Mouse (Mus musculus) ES-Bruce4 (cell line): Measurements from ENCODE around the gene Psma1.

Source experiments
- EP300 ChIP-seq: IDR thresholded peaks from 2 replicates; pipeline ENCODE4 v1.6.1; 2011; ENCODE audit warnings: low read depth, low read length; ENCODE audit not compliant: insufficient read depth
- POLR2A ChIP-seq: IDR thresholded peaks from one replicate; pipeline ENCODE4 v1.8.1; 2011; ENCODE audit warnings: low read length; ENCODE audit not compliant: insufficient read depth

GRCm38 (mm10) chr7:114232982-114233381 lies 42.9 kb downstream of the Psma1 start:
- TF ChIP-seq EP300 (no peak), POLR2A (no peak)
